Mouse (Mus musculus) heart, adult 2 months (tissue): ENCODE results near the gene Abca7.

Experiments
- CTCF ChIP-seq: fragments of 200-600 bp; IDR thresholded peaks from 2 replicates; pipeline ENCODE4 v1.8.1; 2022; ENCODE audit warnings: antibody characterized with exemption, mild to moderate bottlenecking, moderate library complexity
- EP300 ChIP-seq: fragments of 200-500 bp; IDR thresholded peaks from 2 replicates; pipeline ENCODE4 v1.6.1; 2011; ENCODE audit warnings: low read depth, low read length, control low read depth; ENCODE audit not compliant: insufficient read depth
- POLR2A ChIP-seq: fragments of 200-500 bp; IDR thresholded peaks from 2 replicates; pipeline ENCODE4 v1.6.1; 2011; ENCODE audit warnings: mild to moderate bottlenecking, low read depth, low read length, control low read depth; ENCODE audit not compliant: insufficient read depth

DNA sequence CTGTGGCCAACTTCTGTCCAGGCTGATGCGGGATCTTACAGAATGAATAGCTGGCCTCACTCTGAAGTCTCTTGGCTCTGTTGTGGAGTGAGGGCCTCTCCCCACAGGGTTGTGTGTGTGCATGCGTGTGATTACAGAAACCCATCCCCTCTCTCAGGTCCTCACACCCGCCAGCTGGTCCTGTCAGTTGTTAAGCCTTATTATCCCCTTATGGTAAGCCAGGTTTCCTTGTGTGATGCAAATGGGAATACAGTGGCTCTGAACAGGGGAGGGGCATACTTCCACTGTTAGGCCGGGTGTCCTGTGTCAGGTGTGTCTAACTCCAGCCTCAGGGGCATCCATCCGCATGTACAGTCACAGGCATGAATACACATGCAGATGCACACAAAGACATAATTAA lies 49.5 kb downstream of the Abca7 start:
- TF ChIP-seq CTCF (no peak), POLR2A (no peak), EP300 (no peak)
